Mouse (Mus musculus) small intestine, adult 2 months (tissue): Measurements from ENCODE around the gene Mcf2l. TPM values are rescaled to one million over a fixed set of nuclear protein-coding genes. Genes with fewer than 3 reads are reported as not detected.

ENCODE experiments used
- H3K27ac ChIP-seq: fragments of 200-500 bp; 2 replicates; pipeline ENCODE4 v1.5.1; 2012; ENCODE audit warnings: low read depth, low read length, control low read depth, inconsistent platforms; ENCODE audit not compliant: insufficient read depth
- H3K27me3 ChIP-seq: fragments of 200-500 bp; 2 replicates; pipeline ENCODE4 v1.6.1; 2012; ENCODE audit warnings: mild to moderate bottlenecking, moderate library complexity, low read length, inconsistent platforms; ENCODE audit not compliant: control insufficient read depth, insufficient read depth
- H3K36me3 ChIP-seq: fragments of 200-500 bp; 2 replicates; pipeline ENCODE4 v1.6.1; 2012; ENCODE audit warnings: mild to moderate bottlenecking, low read length, control low read depth, inconsistent platforms; ENCODE audit not compliant: control insufficient read depth, insufficient read depth
- H3K4me1 ChIP-seq: fragments of 200-500 bp; 2 replicates; pipeline ENCODE4 v1.6.1; 2012; ENCODE audit warnings: low read length, inconsistent platforms, mixed read lengths; ENCODE audit not compliant: control insufficient read depth, insufficient read depth, insufficient read length
- H3K4me3 ChIP-seq: fragments of 200-500 bp; 2 replicates; pipeline ENCODE4 v1.5.1; 2012; ENCODE audit warnings: low read depth, mild to moderate bottlenecking, control low read depth, inconsistent platforms, low read length, moderate library complexity
- CTCF ChIP-seq: fragments of 200-500 bp; IDR thresholded peaks from 2 replicates; pipeline ENCODE4 v1.5.1; 2012; ENCODE audit warnings: low read depth, mild to moderate bottlenecking, control low read depth, inconsistent platforms, low read length, moderate library complexity, mixed read lengths; ENCODE audit not compliant: insufficient replicate concordance, insufficient read length; ENCODE audit errors: extremely low read depth
- POLR2A ChIP-seq: fragments of 200-500 bp; IDR thresholded peaks from 2 replicates; pipeline ENCODE4 v1.6.1; 2012; ENCODE audit warnings: low read depth, mild to moderate bottlenecking, control low read depth, inconsistent platforms, low read length, moderate library complexity
- WGBS: fragments of 180-500 bp; shearing (Covaris S2); methylation state at CpG from one replicate; pipeline ENCODE4 v1.1.7; 2018; 5-methylcytosine and 5-hydroxymethylcytosine counted together
- polyA plus RNA-seq: library from polyadenylated mRNA; depleted of rRNA; stranded (reverse); fragments of >200 nt; gene quantifications from 2 replicates; pipeline ENCODE4 v1.2.3, GENCODE M21; 2012

Mcf2l gene
- polyA plus RNA-seq, 1 experiment, result 11.2 TPM

GRCm38 (mm10) chr8:12916156-12916900 lies 42.7 kb downstream of the Mcf2l start:
- no peaks in the 10 kb centered on the region for H3K27me3 ChIP-seq
- no peak overlapping the region for H3K27ac ChIP-seq
- no peaks in the 10 kb centered on the region for H3K36me3 ChIP-seq
- H3K4me1 ChIP-seq, result peaks cover 8% of the 10 kb centered on the region; the same call in 1 of the 2 replicates
- no peak overlapping the region for H3K4me3 ChIP-seq
- TF ChIP-seq CTCF (no peak), POLR2A (no peak)
- WGBS, result 72% methylated on average over 16 of the region's 16 CpGs

- H3K27ac ChIP-seq, result no peak overlapping the region
- TF ChIP-seq POLR2A, result no peak
- no peak for TF ChIP-seq CTCF
- H3K27me3 ChIP-seq, result no peaks in the 10 kb centered on the region
- 81% methylated on average over 3 of the region's 3 CpGs for WGBS
- no peak overlapping the region for H3K4me3 ChIP-seq
- peaks cover 8% of the 10 kb centered on the region; the same call in 1 of the 2 replicates for H3K4me1 ChIP-seq
- H3K36me3 ChIP-seq, result no peaks in the 10 kb centered on the region
Measured at GRCm38 (mm10) chr8:12917029-12917428, 43.4 kb downstream of the Mcf2l start.

- Histone ChIP-seq H3K4me3 (no peak overlapping the region), H3K27ac (no peak overlapping the region), H3K36me3 (no peaks in the 10 kb centered on the region), H3K27me3 (no peaks in the 10 kb centered on the region), H3K4me1 (peaks cover 8% of the 10 kb centered on the region; the same call in 1 of the 2 replicates)
- TF ChIP-seq CTCF, result no peak
- WGBS, result 53% methylated on average over 4 of the region's 4 CpGs
Measured at GRCm38 (mm10) chr8:12917831-12918230, 44.2 kb downstream of the Mcf2l start.

GRCm38 (mm10) chr8:12920599-12920998 lies 47.0 kb downstream of the Mcf2l start:
- WGBS, result 82% methylated on average over 4 of the region's 4 CpGs
- TF ChIP-seq CTCF, result no peak
- no peak for TF ChIP-seq POLR2A
- H3K4me1 ChIP-seq, result no peaks in the 10 kb centered on the region
- H3K4me3 ChIP-seq, result no peak overlapping the region
- no peak overlapping the region for H3K27ac ChIP-seq
- H3K36me3 ChIP-seq, result no peaks in the 10 kb centered on the region
- H3K27me3 ChIP-seq, result no peaks in the 10 kb centered on the region

GRCm38 (mm10) chr8:12925051-12925450 lies 51.4 kb downstream of the Mcf2l start:
- Histone ChIP-seq H3K27me3 (no peaks in the 10 kb centered on the region), H3K4me1 (peaks cover 4% of the 10 kb centered on the region), H3K4me3 (no peak overlapping the region), H3K36me3 (no peaks in the 10 kb centered on the region), H3K27ac (no peak overlapping the region)
- WGBS, result 87% methylated on average over 8 of the region's 8 CpGs
- TF ChIP-seq CTCF, result no peak
- no peak for TF ChIP-seq POLR2A

GRCm38 (mm10) chr8:12925941-12926381 lies 52.4 kb downstream of the Mcf2l start:
- Histone ChIP-seq H3K4me3 (peak overlapping the region; percentile 42), H3K4me1 (peaks cover 4% of the 10 kb centered on the region)

GRCm38 (mm10) chr8:12927204-12927983 lies 53.8 kb downstream of the Mcf2l start:
- Histone ChIP-seq H3K4me3 (peak overlapping the region; percentile 34), H3K36me3 (no peaks in the 10 kb centered on the region), H3K4me1 (peaks cover 4% of the 10 kb centered on the region), H3K27ac (0 out of 2 replicates have a peak overlapping the region, but pooled peaks have one; percentile 21), H3K27me3 (no peaks in the 10 kb centered on the region)
- 70% methylated on average over 7 of the region's 7 CpGs for WGBS
- TF ChIP-seq POLR2A, result no peak
- TF ChIP-seq CTCF, result peak; percentile 55; the same call in 1 of the 2 replicates

More at GRCm38 (mm10) chr8:12925941-12926381, 52.4 kb downstream of the Mcf2l start:
- H3K27ac ChIP-seq, result peak overlapping the region; percentile 12; the same call in 1 of the 2 replicates
- 19% methylated on average over 13 of the region's 13 CpGs for WGBS
- TF ChIP-seq POLR2A (peak; percentile 20; the same call in 1 of the 2 replicates), CTCF (no peak)
- H3K27me3 ChIP-seq, result no peaks in the 10 kb centered on the region
- no peaks in the 10 kb centered on the region for H3K36me3 ChIP-seq
